Mouse (Mus musculus): ENCODE results near the gene Galm.

Galm gene

GRCm38 (mm10) chr17:80160454-80160853 is 33.2 kb downstream of the Galm start:
- CTCF ChIA-PET: no interaction called here

- CTCF ChIA-PET: interaction anchor here (1.0 kb wide), 1 partner anchor 14 kb away, joined by 4 read pairs; no protein-coding TSS in a partner anchor
Measured at GRCm38 (mm10) chr17:80163991-80164390, 36.7 kb downstream of the Galm start.

- CTCF ChIA-PET: no interaction called here
Measured at GRCm38 (mm10) chr17:80165741-80166140, 38.5 kb downstream of the Galm start.

- CTCF ChIA-PET: no interaction called here
Measured at GRCm38 (mm10) chr17:80166346-80166745, 39.1 kb downstream of the Galm start.

GRCm38 (mm10) chr17:80167436-80167835 is 40.2 kb downstream of the Galm start:
- CTCF ChIA-PET: no interaction called here

- CTCF ChIA-PET: no interaction called here
Measured at GRCm38 (mm10) chr17:80167851-80168251, 40.6 kb downstream of the Galm start.

- CTCF ChIA-PET: no interaction called here
Measured at GRCm38 (mm10) chr17:80168425-80169182, 41.3 kb downstream of the Galm start.

GRCm38 (mm10) chr17:80169792-80170191 is 42.5 kb downstream of the Galm start:
- CTCF ChIA-PET: no interaction called here

- CTCF ChIA-PET: no interaction called here
Measured at GRCm38 (mm10) chr17:80170951-80171350, 43.7 kb downstream of the Galm start.

- CTCF ChIA-PET: no interaction called here
Measured at GRCm38 (mm10) chr17:80171948-80172347, 44.7 kb downstream of the Galm start.

- CTCF ChIA-PET: no interaction called here
Measured at GRCm38 (mm10) chr17:80172761-80173160, 45.5 kb downstream of the Galm start.

GRCm38 (mm10) chr17:80173708-80174107 is 46.4 kb downstream of the Galm start:
- CTCF ChIA-PET: interaction anchor here (0.7 kb wide), 1 partner anchor 197 kb away, joined by 5 read pairs; no protein-coding TSS in a partner anchor

- CTCF ChIA-PET: no interaction called here
Measured at GRCm38 (mm10) chr17:80174146-80174545, 46.9 kb downstream of the Galm start.

GRCm38 (mm10) chr17:80174699-80175385 is 47.6 kb downstream of the Galm start:
- CTCF ChIA-PET: interaction anchor here (0.6 to 0.9 kb wide), 2 partner anchors 49 to 706 kb away, joined by 3 to 4 read pairs; no protein-coding TSS in a partner anchor

GRCm38 (mm10) chr17:80175386-80175739 is 48.1 kb downstream of the Galm start:
- CTCF ChIA-PET: interaction anchor here (0.6 to 0.9 kb wide), 2 partner anchors 49 to 706 kb away, joined by 3 to 4 read pairs; no protein-coding TSS in a partner anchor

GRCm38 (mm10) chr17:80175966-80176365 is 48.7 kb downstream of the Galm start:
- CTCF ChIA-PET: interaction anchor here (0.9 kb wide), 1 partner anchor 50 kb away, joined by 4 read pairs; no protein-coding TSS in a partner anchor

- CTCF ChIA-PET: interaction anchor here (0.7 kb wide), 1 partner anchor 853 kb away, joined by 3 read pairs; no protein-coding TSS in a partner anchor
Measured at GRCm38 (mm10) chr17:80178846-80179245, 51.6 kb downstream of the Galm start.

GRCm38 (mm10) chr17:80179959-80180358 is 52.7 kb downstream of the Galm start:
- CTCF ChIA-PET: interaction anchor here (0.5 to 1.3 kb wide), 3 partner anchors 132 to 1851 kb away, joined by 3 to 6 read pairs (median 5); no protein-coding TSS in a partner anchor

- CTCF ChIA-PET: interaction anchor here (1.3 kb wide), 1 partner anchor 163 kb away, joined by 3 read pairs; no protein-coding TSS in a partner anchor
Measured at GRCm38 (mm10) chr17:80180468-80180867, 53.2 kb downstream of the Galm start.

GRCm38 (mm10) chr17:80183615-80184014 is 56.3 kb downstream of the Galm start:
- CTCF ChIA-PET: interaction anchor here (0.6 kb wide), 1 partner anchor 66 kb away, joined by 6 read pairs; no protein-coding TSS in a partner anchor

- CTCF ChIA-PET: interaction anchor here (0.6 kb wide), 1 partner anchor 127 kb away, joined by 3 read pairs; no protein-coding TSS in a partner anchor
Measured at GRCm38 (mm10) chr17:80193075-80193474, 65.8 kb downstream of the Galm start.

- CTCF ChIA-PET: no interaction called here
Measured at GRCm38 (mm10) chr17:80199160-80199778, 72.0 kb downstream of the Galm start.

Data from spleen, embryonic (tissue).